Mouse (Mus musculus) spleen, adult 18-20 months (tissue): ENCODE measurements around the gene Soat2.
"Not testable (repeated sequence)": the region's sequence is repeated elsewhere in the genome, so short reads cannot be mapped to it uniquely, and the experiment has no call there.

Experiments
- DNase-seq, 2 experiments: peaks; one replicate each; pipeline ENCODE4 v3.0.0; 2022; ENCODE audit warnings: mixed read lengths in 2 of 2

The Soat2 gene

DNA sequence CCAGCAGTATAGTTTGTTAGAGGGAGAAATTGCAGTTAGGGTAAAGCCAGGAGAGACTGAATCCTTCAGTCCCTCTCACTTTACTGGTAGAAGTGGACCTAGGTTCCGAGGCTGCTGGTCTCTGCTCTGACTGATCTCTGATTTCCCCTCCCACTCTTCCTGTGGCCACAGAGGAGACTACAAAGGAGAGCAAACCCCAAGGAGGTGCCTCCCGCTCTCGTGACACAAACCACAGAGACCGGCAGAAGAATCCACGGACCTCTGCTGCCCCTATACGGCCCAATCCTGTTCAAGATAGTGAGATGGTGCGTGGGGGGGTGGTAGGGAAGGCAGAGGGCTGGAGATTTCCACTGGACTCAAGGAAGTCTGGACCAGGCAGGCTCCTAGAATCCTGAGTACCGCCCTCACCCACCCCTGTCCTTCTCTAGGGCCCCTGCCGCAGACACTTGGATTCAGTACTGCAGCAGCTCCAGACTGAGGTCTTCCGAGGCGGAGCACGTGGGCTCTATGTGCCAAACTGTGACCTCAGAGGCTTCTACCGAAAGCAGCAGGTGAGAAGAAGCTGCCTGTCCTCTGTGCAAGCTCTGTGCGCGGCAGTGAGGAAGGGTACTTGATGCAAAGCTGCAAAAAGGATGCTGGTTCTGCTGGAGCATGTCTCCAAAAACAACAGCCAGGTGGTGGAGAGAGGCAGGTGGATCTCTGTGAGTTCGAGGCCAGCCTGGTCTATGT lies 2.5 kb upstream of the Soat2 start:
- no peak for DNase-seq

DNA sequence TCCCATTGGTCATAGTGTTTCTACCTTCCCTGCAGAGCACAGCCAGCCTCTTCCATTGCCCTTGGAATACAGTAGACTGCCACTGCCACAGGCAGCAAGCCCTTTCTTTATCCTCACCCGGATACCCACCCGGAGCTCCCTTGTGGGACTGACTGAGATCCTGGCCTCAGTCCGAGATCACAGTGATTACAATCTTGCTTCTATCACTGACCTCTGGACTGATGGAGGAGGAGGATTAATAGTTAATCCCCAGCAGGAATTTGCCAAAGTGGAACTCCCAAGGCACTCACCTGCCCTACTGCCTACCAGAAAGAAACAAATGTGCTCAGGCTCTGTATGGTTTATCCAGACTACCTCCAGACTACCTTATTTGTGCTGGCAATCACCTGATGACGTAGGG lies 765 bp upstream of the Soat2 start:
- no peak for DNase-seq

- DNase-seq: no peak
Measured at GRCm38 (mm10) chr15:102152646-102153045, 2.3 kb downstream of the Soat2 start.

DNA sequence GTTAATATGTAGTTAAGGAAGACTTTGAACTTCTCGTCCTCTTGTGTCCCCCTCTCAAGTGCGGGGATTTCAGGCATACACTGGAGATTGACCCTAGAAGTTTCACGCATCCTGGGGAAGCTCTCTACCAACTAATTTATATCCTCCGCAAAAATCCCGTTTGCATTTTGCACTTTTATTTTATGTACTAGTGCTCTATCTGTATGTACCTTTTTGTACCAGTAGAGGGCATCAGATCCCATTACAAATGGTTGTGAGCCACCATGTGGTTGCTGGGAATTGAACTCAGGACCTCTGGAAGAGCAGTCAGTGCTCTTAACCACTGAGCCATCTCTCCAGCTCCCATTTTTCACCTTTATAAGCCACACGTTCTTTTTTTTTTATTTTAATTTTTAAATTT lies 4.7 kb downstream of the Soat2 start:
- not testable (repeated sequence) for DNase-seq

DNA sequence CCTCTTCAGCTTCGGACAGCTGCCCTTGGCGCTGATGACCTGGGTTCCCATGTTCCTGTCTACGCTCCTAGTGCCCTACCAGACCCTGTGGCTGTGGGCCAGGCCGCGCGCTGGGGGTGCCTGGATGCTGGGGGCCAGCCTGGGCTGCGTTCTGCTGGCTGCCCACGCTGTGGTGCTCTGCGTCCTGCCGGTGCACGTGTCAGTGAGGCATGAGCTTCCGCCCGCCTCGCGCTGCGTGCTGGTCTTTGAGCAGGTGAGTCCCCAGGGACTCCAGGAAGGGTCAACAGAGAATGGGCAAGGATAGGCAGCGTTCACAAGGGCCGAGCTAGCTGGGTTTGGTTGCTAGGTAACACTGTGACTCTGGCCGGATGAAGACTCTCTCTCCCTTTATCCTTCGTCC lies 6.5 kb downstream of the Soat2 start:
- no peak for DNase-seq

DNA sequence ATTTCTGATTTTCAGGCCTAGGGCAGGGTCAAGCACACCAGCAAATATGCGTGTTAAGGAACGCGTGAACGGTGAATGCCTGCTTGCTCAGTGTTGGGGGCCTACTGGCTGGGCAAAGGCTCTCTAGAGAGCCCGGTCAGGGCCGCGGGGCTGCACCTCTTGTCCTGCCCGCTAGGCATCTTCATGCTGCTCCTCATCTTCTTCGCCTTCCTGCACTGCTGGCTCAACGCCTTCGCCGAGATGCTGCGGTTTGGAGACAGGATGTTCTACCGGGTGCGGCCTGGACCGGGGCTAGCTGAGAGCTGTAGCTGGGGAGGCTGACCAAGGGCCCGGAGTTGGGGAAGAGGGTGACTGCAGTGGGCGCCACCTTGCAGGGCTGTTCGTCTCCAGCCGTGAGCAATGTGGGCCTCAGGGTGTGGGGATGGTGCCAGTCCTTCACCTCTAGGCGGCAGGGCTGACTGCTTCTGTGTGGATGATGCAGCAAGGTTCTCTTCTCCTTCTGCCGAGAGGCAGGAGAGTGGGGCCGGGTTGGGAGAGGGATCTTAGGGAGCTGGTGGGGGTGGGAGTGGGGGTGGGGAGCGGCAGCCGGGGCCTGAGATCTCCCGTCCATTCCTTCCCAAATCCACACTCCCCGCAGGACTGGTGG lies 10.2 kb downstream of the Soat2 start:
- DNase-seq: no peak

DNA sequence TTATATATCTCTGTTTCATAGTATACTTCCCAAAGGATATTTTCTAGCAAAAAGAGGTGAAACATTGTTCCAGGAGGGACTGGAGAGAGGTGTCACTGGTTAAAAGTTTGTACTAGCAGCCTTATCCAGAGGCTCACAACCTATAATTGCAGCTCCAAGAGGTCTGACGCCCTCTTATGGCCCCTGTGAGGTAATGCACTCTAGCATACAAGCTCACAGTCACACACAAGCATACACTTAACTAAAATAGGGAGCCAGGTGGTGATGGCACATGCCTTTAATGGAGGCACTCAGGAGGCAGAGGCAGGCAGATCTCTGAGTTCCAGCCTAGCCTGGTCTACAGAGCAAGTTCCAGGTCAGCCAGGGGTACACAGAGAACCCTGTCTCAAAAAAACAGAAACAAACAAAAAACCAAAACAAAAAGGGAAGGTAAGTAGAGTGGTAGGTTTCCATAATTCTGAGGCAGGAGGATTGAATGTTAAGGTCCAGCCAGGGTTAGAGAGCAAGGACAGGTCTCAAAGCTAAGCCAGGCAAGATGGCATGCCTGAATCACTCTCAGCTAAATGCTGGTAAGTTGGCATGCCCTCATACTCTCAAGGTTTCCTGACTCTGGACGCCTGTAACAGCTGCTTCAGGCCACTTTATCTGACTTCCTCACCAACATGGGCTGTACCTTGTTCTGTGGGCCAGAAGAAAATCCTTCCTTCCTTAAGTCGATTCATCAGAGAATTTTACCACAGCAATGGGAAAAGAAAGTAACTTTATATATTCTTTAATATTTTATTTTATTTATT lies 13.8 kb downstream of the Soat2 start:
- no peak for DNase-seq

DNA sequence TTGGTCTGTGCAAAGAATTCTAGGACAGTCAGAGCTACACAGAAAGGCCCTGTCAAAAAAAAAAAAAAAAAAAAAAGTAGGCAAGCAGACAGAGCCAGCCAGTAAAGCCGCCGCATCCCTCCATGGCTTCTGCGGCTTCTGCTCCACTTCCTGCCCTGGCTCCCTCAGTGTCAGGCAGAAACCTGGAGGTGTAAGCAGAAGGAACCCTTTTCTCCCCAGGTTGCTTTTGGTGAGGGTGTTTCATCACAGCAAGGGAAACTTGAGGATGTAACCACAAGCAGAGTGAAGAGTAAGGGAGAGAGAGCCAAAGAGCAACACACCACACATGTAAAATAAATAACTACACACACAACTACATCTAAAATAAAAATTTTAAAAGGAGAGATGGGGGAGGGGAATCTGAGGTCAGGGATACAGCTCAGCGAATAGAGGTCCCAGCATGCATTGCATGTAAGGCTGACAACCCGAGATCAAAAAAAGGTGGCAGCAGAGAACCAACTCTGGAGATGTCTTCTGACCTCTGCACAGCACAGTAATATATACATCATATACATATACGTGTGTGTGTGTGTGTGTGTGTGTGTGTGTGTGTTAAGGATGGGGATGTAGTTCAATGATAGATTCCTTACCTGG lies 15.3 kb downstream of the Soat2 start:
- no peak for DNase-seq

GRCm38 (mm10) chr15:102167620-102168021 lies 17.3 kb downstream of the Soat2 start:
- DNase-seq: no peak

DNA sequence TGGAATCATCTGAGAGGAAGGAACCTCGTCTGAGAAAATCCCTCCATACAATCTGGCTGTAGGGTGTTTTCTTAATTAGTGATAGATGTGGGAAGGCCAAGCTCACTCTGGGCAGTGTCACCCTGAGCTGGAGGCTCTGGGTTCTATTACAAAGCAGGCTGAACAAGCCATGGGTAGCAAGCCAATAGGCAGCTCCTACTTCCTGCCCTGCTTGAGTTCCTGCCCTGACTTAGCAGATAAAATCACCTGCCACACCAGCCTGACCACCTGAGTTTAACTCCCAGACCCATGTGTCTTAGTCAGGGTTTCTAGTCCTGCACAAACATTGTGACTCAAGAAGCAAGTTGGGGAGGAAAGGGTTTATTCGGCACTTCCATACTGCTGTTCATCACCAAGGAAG lies 18.7 kb downstream of the Soat2 start:
- no peak for DNase-seq

- DNase-seq: no peak
Measured at GRCm38 (mm10) chr15:102173581-102173980, 23.3 kb downstream of the Soat2 start.

DNA sequence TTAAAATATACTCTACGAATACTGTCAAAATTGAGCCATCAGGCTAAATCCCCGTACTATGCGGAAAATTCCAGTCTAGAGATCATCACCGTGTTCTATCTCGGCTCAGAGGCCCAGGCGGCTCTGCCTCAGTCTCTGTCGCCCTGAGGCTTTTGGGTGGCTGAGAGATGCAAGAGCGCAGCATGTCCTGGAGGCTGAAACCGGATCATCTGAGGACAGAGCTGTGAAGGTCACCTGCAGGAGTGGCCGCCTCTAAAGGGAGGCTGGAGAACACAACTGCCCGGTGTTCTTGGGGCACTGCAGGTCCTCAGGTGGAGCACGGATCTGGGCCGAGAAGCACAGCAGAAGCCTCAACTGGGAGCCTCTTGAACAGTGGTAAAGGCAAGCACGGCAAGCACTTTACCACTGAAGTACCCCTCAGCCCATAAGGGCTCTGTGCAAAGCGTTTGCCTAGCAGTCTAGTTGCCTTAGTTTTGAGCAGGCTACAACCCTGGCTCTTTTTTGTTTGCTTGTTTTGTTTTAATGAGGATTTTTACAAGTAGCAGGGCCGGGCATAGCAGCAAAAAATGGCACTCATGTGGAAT lies 25.5 kb downstream of the Soat2 start:
- no peak for DNase-seq

DNA sequence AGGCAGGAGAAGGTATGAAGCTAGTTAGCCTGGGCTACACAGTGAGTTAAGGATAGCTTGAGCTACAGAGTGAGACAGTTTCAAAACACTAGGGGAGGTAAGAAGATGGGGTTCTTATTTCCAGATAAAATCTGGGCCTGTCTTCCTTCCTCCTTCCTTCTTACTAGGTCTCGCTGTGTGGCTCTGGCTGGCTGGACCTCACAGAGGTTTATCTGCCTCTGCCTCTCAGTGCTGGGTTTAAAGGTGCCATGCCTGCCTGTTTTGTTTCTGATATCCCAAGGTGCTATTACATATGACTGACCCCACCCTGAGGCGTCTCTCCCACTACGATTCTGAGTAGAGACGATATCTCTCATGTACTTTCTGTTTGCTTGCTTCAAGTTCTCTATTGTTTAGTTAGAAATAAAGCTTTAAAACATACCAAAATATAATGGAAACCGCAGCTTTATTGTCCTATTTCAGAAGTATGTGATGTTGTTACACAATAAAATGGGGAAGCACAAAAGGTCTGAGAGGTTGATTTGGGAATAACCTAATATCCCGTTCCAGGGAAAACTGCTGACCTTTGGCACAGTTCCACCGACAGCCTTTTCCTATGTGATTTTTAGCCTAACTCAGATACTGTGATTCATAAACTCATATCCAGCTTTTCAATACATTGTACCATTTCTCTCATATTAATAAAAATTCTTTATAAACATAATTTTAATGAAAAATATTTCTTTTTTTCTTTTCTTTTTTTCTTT lies 26.4 kb downstream of the Soat2 start:
- no peak for DNase-seq

DNA sequence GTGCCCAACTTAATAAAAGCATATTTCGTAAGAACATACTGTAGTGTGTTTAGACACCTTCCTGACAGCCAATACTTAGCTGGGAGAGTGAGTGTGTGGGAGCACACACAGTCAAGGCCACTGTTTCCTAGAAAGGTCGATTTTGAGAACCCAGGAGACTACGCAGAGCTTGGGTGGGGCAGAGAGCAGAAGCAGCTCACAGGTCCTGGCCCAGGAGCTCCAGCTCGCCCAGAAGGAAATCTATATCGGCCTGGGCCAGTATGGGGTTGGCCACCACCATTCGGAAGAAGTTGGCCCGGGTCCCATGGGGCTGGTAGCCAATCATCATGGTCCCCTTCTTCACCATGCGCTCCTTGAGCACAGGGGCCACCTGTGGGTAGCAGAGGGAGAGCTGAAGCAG lies 27.1 kb downstream of the Soat2 start:
- DNase-seq: no peak

GRCm38 (mm10) chr15:102178279-102178678 lies 28.0 kb downstream of the Soat2 start:
- peak; percentile 71 to 86 for DNase-seq

DNA sequence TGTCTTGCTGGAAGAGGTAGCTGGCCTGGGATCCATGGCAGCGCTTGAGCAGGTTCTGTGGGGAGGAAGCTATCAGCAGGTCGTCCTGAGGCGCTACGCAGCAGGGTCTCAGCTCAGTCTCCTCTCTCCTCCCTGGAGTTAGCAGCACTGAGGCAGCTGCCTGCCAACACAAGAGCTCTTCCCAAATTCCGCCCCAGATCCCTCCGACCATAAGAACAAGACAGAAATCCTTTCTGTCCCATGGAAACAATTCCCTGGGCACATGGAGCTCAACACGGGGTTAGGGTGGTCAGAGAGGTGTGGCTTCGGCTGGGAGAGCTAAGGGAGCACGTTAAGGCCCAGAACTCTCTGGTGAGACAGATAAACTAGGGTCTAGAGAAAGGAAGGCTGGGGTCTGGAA lies 28.8 kb downstream of the Soat2 start:
- DNase-seq: no peak

DNA sequence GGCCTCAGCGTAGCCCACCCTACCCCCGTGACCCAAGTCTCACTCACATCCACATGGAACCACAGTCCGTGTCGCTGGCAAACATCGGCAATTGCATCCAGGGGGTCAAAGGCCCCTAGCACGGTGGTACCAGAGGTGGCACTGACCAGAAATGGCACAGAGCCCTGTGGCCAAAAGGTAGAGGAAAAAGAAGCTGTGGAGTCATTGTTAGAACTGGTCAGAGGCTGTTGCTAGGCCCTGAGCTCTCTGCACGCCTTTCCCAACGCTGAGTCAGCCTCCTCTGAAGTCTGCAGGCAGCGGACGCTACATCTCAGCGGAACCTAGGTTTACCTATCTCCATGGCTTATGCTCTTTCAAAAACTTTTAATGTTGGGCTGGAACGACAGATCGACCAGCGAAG lies 29.6 kb downstream of the Soat2 start:
- DNase-seq: no peak

- no peak for DNase-seq
Measured at GRCm38 (mm10) chr15:102183076-102183475, 32.8 kb downstream of the Soat2 start.

DNA sequence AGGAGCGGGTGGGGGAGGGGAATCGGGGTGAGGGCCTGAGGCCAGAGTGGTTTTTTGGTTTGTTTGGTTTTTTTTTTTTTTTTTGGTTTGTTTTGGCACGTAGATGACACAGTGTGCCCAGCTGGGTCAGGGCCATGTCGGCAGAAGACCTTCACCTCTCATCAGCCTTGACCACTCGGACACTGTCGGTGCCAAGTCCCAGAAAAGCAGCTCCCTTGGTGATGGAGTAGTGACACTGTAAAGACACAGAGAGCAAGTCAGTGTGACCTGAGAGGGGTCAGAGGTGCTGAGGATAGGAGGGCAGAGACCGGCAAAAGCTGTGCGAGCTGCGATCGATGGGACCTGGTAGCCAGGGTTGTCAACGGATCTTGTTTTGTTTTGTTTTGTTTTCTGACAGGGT lies 35.9 kb downstream of the Soat2 start:
- no peak for DNase-seq

DNA sequence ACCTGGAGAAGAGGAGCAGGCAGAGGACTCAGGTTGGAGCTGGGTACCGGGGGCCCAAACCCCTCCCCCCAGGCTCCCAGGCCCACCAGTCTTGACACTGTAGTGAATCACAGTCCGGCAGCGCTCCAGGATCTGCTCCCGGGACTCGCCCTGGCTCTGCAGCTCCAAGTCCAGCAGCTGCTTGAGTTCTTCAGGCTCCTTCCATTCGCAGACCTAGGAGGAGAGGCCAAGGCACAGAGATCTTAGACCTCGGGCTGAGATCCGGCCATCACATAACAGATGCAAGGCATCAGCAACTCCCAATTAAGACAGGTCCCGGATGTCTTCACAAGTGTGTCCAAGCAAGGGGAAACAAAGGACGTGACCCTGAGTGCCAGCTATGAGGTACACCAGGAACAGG lies 37.8 kb downstream of the Soat2 start:
- no peak for DNase-seq

DNA sequence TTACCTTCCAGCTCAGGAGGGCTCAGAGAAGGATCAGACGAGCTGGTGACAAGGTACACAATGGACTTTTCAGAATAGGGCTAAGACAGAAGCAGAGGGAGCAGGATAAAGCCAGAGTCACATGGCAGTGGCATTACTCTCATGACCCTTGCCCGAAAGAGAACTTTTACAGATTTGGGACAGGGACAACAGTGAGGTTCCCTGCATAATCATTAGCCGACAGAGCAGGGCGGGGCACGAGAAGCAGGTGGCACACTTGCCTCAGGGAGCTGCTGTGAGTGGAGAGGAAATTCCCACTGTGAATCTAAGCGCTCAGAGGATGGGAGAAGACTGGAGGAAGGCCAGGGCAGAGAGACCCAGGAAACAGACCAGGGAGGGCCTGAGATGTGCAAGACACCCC lies 38.6 kb downstream of the Soat2 start:
- DNase-seq: no peak

GRCm38 (mm10) chr15:102191699-102192098 lies 41.4 kb downstream of the Soat2 start:
- no peak for DNase-seq
